In genomic region chr4:89162496-89162895, GRCm38 (mm10) we compare ENCODE assay signal across 22 mouse cellular contexts. TPM values are rescaled to one million over a fixed set of nuclear protein-coding genes. Genes with fewer than 3 reads are reported as not detected.
DNase-seq lines count a peak whose midpoint lies in the region; ATAC-seq lines count a peak whose summit lies in the region.
"Had no signal": no experiment of that assay in that cellular context is flagged by ENCODE, and none has a peak within 500 bp of the region (broad histone marks: within the 10 kb centered on the region; RNA-seq: fewer than 3 reads in every experiment).

No protein-coding gene starts in this region.

- no peak overlapping the region for H3K9ac ChIP-seq in embryonic facial prominence, embryonic 14.5 days (ENCODE audit: low read depth, low read length)
- H3K9ac ChIP-seq in forebrain, embryonic 12.5 days: no peak overlapping the region
- H3K9ac ChIP-seq: forebrain, embryonic 13.5 days; heart, embryonic 15.5 days; hindbrain, embryonic 13.5 days; liver, embryonic 14.5 days; lung, embryonic 14.5 days; midbrain, embryonic 15.5 days had no signal

- H3K4me3 ChIP-seq in embryonic facial prominence, embryonic 14.5 days (ENCODE audit: low read depth, low read length): no peak overlapping the region
- no peak overlapping the region for H3K4me3 ChIP-seq in embryonic facial prominence, embryonic 10.5 days
- no peak overlapping the region for H3K4me3 ChIP-seq in forebrain, embryonic 12.5 days (replicated peaks)
- H3K4me3 ChIP-seq: erythroblast, embryonic 14.5 days; forebrain, embryonic 13.5 days; gastrocnemius, adult 2 months; heart, embryonic 15.5 days; hindbrain, embryonic 13.5 days; left cerebral cortex, adult 2 months; midbrain, embryonic 15.5 days had no signal

- DNase-seq in adrenal gland, adult (ENCODE audit: inconsistent age in 2 of 2, low spot score in 1 of 2): peak; percentile 36 to 80
- no peak for DNase-seq in adrenal gland, postnatal 4 days (ENCODE audit: low spot score in 2 of 2)
- DNase-seq in embryonic facial prominence, embryonic 14.5 days (ENCODE audit: low spot score): peak; percentile 22
- DNase-seq in embryonic facial prominence, embryonic 10.5 days (ENCODE audit: low spot score): no peak
- DNase-seq in adrenal gland, adult 8-10 months: peak; percentile 53
- DNase-seq in induced T-regulatory cell, adult 2 months (ENCODE audit: low read depth): peak; percentile 49
- DNase-seq in liver: no peak
- DNase-seq: gastrocnemius, adult 2 months; heart, postnatal 36 days; kidney, adult 2 months; lung, embryonic 14.5 days; lung, postnatal 4 days; right cerebral cortex, postnatal 14 days had no signal

- WGBS in embryonic facial prominence, embryonic 14.5 days: 70% methylated on average over 5 of the region's 5 CpGs
- 88% methylated on average over 5 of the region's 5 CpGs for WGBS in embryonic facial prominence, embryonic 10.5 days
- WGBS in forebrain, embryonic 12.5 days: 90% methylated on average over 5 of the region's 5 CpGs

- H3K9me3 ChIP-seq in embryonic facial prominence, embryonic 14.5 days (ENCODE audit: control insufficient read depth, low read length): no peaks in the 10 kb centered on the region
- H3K9me3 ChIP-seq in embryonic facial prominence, embryonic 10.5 days: no peaks in the 10 kb centered on the region
- H3K9me3 ChIP-seq in forebrain, embryonic 12.5 days: no peaks in the 10 kb centered on the region
- H3K9me3 ChIP-seq: forebrain, embryonic 13.5 days; heart, embryonic 15.5 days; hindbrain, embryonic 13.5 days; midbrain, embryonic 15.5 days had no signal

- H3K27ac ChIP-seq in embryonic facial prominence, embryonic 14.5 days (replicated peaks; ENCODE audit: low read depth, low read length): no peak overlapping the region
- no peak overlapping the region for H3K27ac ChIP-seq in embryonic facial prominence, embryonic 10.5 days (replicated peaks)
- H3K27ac ChIP-seq in forebrain, embryonic 12.5 days: no peak overlapping the region
- H3K27ac ChIP-seq: forebrain, embryonic 13.5 days; gastrocnemius, adult 2 months; heart, embryonic 15.5 days; hindbrain, embryonic 13.5 days; kidney, postnatal 0 days; left cerebral cortex, adult 2 months; liver, embryonic 14.5 days; midbrain, embryonic 15.5 days had no signal

- H3K36me3 ChIP-seq in embryonic facial prominence, embryonic 14.5 days (ENCODE audit: control insufficient read depth, insufficient read depth, low read length): peaks cover 89% of the 10 kb centered on the region
- peaks cover 95% of the 10 kb centered on the region for H3K36me3 ChIP-seq in embryonic facial prominence, embryonic 10.5 days (replicated peaks)
- H3K36me3 ChIP-seq in forebrain, embryonic 12.5 days (replicated peaks): peaks cover 80% of the 10 kb centered on the region
- H3K36me3 ChIP-seq: midbrain, embryonic 15.5 days had no signal

- no peak overlapping the region for H3K4me2 ChIP-seq in embryonic facial prominence, embryonic 14.5 days (ENCODE audit: low read depth, low read length)
- H3K4me2 ChIP-seq in forebrain, embryonic 12.5 days: no peak overlapping the region
- H3K4me2 ChIP-seq: forebrain, embryonic 13.5 days; heart, embryonic 15.5 days; hindbrain, embryonic 13.5 days; lung, embryonic 14.5 days; midbrain, embryonic 15.5 days had no signal

- H3K4me1 ChIP-seq in embryonic facial prominence, embryonic 14.5 days (ENCODE audit: control insufficient read depth, insufficient read depth, low read length): no peaks in the 10 kb centered on the region
- H3K4me1 ChIP-seq in embryonic facial prominence, embryonic 10.5 days: no peaks in the 10 kb centered on the region
- H3K4me1 ChIP-seq in forebrain, embryonic 12.5 days: no peaks in the 10 kb centered on the region
- H3K4me1 ChIP-seq: forebrain, embryonic 13.5 days; heart, embryonic 15.5 days; hindbrain, embryonic 13.5 days; midbrain, embryonic 15.5 days had no signal

- ATAC-seq in embryonic facial prominence, embryonic 14.5 days (ENCODE audit: low read depth): no peak
- ATAC-seq in forebrain, embryonic 12.5 days (ENCODE audit: low FRiP score): no peak
- ATAC-seq: forebrain, embryonic 13.5 days; midbrain, embryonic 15.5 days had no signal

- H3K27me3 ChIP-seq in embryonic facial prominence, embryonic 14.5 days (replicated peaks; ENCODE audit: control insufficient read depth, insufficient read depth, low read length): no peaks in the 10 kb centered on the region
- H3K27me3 ChIP-seq in embryonic facial prominence, embryonic 10.5 days (replicated peaks; ENCODE audit: low read depth, poor library complexity, severe bottlenecking): no peaks in the 10 kb centered on the region
- no peaks in the 10 kb centered on the region for H3K27me3 ChIP-seq in forebrain, embryonic 12.5 days
- H3K27me3 ChIP-seq: forebrain, embryonic 13.5 days; heart, embryonic 15.5 days; hindbrain, embryonic 13.5 days; midbrain, embryonic 15.5 days had no signal

RNA-seq across cellular contexts. Expression of gene Mtap, which starts 25.6 kb away (rescaled TPM):
- 10 to 100 TPM; 38.8 to 40.7 TPM for total RNA-seq in adrenal gland, postnatal 4 days (2021)
- polyA plus RNA-seq in embryonic facial prominence, embryonic 14.5 days (2014; fragmentation: Nextera tagmentation; extraction: Ambion mirVana): 65.9 and 75.8 TPM in 2 replicates
- polyA plus RNA-seq in embryonic facial prominence, embryonic 10.5 days (2016; fragmentation: Nextera tagmentation; extraction: Ambion mirVana): 129 and 137 TPM in 2 replicates
- total RNA-seq in adrenal gland, adult 8-10 months (2022): 10 to 100 TPM; 33.3 to 51.7 (median 42.4) TPM
- polyA plus RNA-seq in forebrain, embryonic 12.5 days (2016; fragmentation: Nextera tagmentation; extraction: Ambion mirVana): 67.5 and 70.4 TPM in 2 replicates
- polyA plus RNA-seq: erythroblast, embryonic 14.5 days had no signal

Comparison
In these comparisons a context has a peak if more than half of its experiments do, and no peak if none do; other contexts are left out.
1. DNase-seq: peak in adrenal gland, adult (2 of 2), embryonic facial prominence, embryonic 14.5 days (single experiment), adrenal gland, adult 8-10 months (single experiment) and induced T-regulatory cell, adult 2 months (single experiment); none in adrenal gland, postnatal 4 days (0 of 2), embryonic facial prominence, embryonic 10.5 days (single experiment) and liver (single experiment).